Mouse (Mus musculus) lung, embryonic 14.5 days (tissue): ENCODE measurements around the gene Babam2. TPM values are rescaled to one million over a fixed set of nuclear protein-coding genes. Genes with fewer than 3 reads are reported as not detected.

ENCODE experiments used
- ATAC-seq: fragments of 200-750 bp; cut with Nextera tagmentation; 2 replicates; pipeline ENCODE4 v1.8.0; 2017; ENCODE audit warnings: mild to moderate bottlenecking, moderate TSS enrichment, moderate library complexity; ENCODE audit not compliant: insufficient read depth
- DNase-seq: peaks from one replicate; pipeline ENCODE4 v3.0.0-alpha.2; 2015
- H3K27ac ChIP-seq: fragments of 300-500 bp; sonication (generic); 2 replicates; pipeline ENCODE4 v1.5.1; 2014; ENCODE audit warnings: low read depth, mild to moderate bottlenecking, moderate library complexity
- H3K27me3 ChIP-seq: fragments of 300-500 bp; sonication (generic); 2 replicates; pipeline ENCODE4 v1.6.1; 2014; ENCODE audit warnings: low read length, control low read depth; ENCODE audit not compliant: insufficient read depth
- H3K36me3 ChIP-seq: fragments of 300-500 bp; sonication (generic); 2 replicates; pipeline ENCODE4 v1.6.1; 2014; ENCODE audit warnings: control low read depth; ENCODE audit not compliant: insufficient read depth
- H3K4me1 ChIP-seq: fragments of 300-500 bp; sonication (generic); 2 replicates; pipeline ENCODE4 v1.6.1; 2014; ENCODE audit warnings: antibody characterized with exemption, control low read depth; ENCODE audit not compliant: insufficient read depth
- H3K4me2 ChIP-seq: fragments of 300-500 bp; sonication (generic); 2 replicates; pipeline ENCODE4 v1.6.1; 2014; ENCODE audit warnings: mild to moderate bottlenecking
- H3K4me3 ChIP-seq: fragments of 300-500 bp; sonication (generic); 2 replicates; pipeline ENCODE4 v1.5.1; 2014; ENCODE audit warnings: low read depth, low read length
- H3K9ac ChIP-seq: fragments of 300-500 bp; sonication (generic); 2 replicates; pipeline ENCODE4 v1.6.1; 2014
- H3K9me3 ChIP-seq: fragments of 300-500 bp; sonication (generic); 2 replicates; pipeline ENCODE4 v1.6.1; 2016; ENCODE audit warnings: low read depth, low read length, control low read depth
- CTCF ChIP-seq: IDR thresholded peaks from 2 replicates; pipeline ENCODE4 v1.5.1; 2016; ENCODE audit warnings: antibody characterized with exemption, low read depth
- WGBS: fragments of 180-500 bp; shearing (Covaris S2); extraction: QIAGEN DNeasy Blood & Tissue Kit; methylation state at CpG from one replicate; pipeline ENCODE4 v1.1.7; 2014; 5-methylcytosine and 5-hydroxymethylcytosine counted together
- polyA plus RNA-seq: library from polyadenylated mRNA; unstranded; fragments of >200 nt; fragmentation: Nextera tagmentation; extraction: Ambion mirVana; gene quantifications from 2 replicates; pipeline ENCODE4 v1.2.1, GENCODE M21; 2014

Gene Babam2
- polyA plus RNA-seq, 1 experiment from 2014 or later, result 39.2 TPM

- Histone ChIP-seq H3K27me3 (no peaks in the 10 kb centered on the region), H3K9me3 (no peaks in the 10 kb centered on the region), H3K27ac (peak overlapping the region; percentile 91), H3K4me3 (peak overlapping the region; percentile 76), H3K4me2 (peak overlapping the region; percentile 84), H3K4me1 (0 out of 2 replicates have a peak, but pooled peaks cover 3% of the 10 kb centered on the region), H3K36me3 (no peaks in the 10 kb centered on the region), H3K9ac (peak overlapping the region; percentile 87)
- 3% methylated on average over 16 of the region's 16 CpGs for WGBS
- ATAC-seq, result peak; percentile 79
- DNase-seq, result peak; percentile 91
- no peak for TF ChIP-seq CTCF
Observed at GRCm38 (mm10) chr5:31698297-31698726, 828 bp downstream of the Babam2 start.

DNA sequence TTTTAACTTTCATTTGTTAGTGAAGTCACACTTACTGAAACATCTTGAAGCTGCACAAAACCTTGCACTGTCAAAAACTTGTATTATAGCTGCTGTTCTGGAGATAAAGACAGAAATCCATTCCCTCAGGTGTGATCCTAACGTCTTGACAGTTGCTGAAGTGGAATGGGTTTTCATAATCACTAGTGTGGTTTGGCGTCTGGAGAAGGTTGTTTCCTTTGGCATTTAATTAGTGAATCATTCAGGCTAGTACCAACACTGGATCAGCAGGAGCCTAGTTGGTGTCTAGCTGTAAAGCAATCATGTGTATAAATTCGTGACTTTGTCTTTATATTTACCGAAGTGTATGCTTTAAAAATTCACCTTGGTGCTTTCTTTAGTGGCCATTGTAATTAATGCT lies 1.4 kb downstream of the Babam2 start:
- no peaks in the 10 kb centered on the region for H3K9me3 ChIP-seq
- H3K36me3 ChIP-seq, result no peaks in the 10 kb centered on the region
- H3K9ac ChIP-seq, result no peak overlapping the region
- no peak for TF ChIP-seq CTCF
- ATAC-seq (no peak), DNase-seq (no peak)
- H3K27ac ChIP-seq, result peak overlapping the region; percentile 91; the same call in 1 of the 2 replicates
- 0 out of 2 replicates have a peak, but pooled peaks cover 3% of the 10 kb centered on the region for H3K4me1 ChIP-seq
- H3K4me2 ChIP-seq, result peak overlapping the region; percentile 84
- 47% methylated on average over 4 of the region's 4 CpGs for WGBS
- H3K4me3 ChIP-seq, result peak overlapping the region; percentile 76; the same call in 1 of the 2 replicates
- H3K27me3 ChIP-seq, result no peaks in the 10 kb centered on the region

DNA sequence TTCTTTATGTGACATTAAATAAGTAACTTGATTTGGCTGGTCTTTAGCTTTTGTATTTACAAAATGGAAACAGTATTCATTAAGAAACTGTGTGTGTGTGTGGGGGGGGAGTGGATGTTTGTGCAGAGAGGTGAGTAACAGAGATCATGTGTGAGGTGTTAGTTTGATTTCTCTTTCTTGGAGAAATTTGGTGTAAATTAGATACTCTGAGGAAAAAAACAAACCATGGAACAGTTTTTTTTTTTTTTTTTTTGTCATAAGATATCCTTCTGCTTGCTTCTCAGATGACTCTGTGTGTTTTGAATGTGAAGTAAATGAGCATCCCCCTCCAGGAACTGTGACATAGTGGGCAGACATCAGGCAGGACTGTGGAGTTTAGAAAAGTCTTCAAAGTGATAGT lies 1.9 kb downstream of the Babam2 start:
- Histone ChIP-seq H3K4me2 (no peak overlapping the region), H3K4me1 (0 out of 2 replicates have a peak, but pooled peaks cover 3% of the 10 kb centered on the region), H3K4me3 (no peak overlapping the region), H3K27ac (no peak overlapping the region), H3K27me3 (no peaks in the 10 kb centered on the region), H3K9me3 (no peaks in the 10 kb centered on the region), H3K9ac (no peak overlapping the region), H3K36me3 (no peaks in the 10 kb centered on the region)
- no peak for TF ChIP-seq CTCF
- ATAC-seq (no peak), DNase-seq (no peak)

- no peak for DNase-seq
- Histone ChIP-seq H3K4me1 (no peaks in the 10 kb centered on the region), H3K36me3 (no peaks in the 10 kb centered on the region), H3K4me3 (no peak overlapping the region), H3K27me3 (no peaks in the 10 kb centered on the region), H3K9me3 (no peaks in the 10 kb centered on the region), H3K9ac (no peak overlapping the region), H3K4me2 (no peak overlapping the region), H3K27ac (no peak overlapping the region)
- ATAC-seq, result no peak
- 77% methylated on average over 5 of the region's 5 CpGs for WGBS
- no peak for TF ChIP-seq CTCF
Observed at GRCm38 (mm10) chr5:31704971-31705370, 7.5 kb downstream of the Babam2 start.

DNA sequence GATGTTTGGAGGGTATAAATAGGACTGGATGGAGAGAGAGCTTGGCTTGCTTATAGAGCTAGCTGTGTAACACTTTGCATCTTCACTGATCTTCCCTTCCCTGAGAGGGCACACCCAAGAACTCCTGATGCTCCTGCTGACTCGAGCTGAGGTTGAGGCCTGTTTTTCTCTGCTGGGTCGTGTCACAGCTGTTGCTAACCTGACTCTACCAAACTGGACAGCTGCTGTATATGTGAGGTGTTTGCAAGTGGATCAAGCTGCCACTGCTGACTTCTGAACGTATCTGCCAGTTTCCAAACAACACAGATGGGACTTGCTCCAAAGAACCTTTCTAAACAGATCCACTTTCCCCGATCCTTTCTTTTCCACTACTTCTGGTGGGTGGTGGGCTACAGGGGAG lies 9.3 kb downstream of the Babam2 start:
- H3K36me3 ChIP-seq, result no peaks in the 10 kb centered on the region
- H3K27ac ChIP-seq, result no peak overlapping the region
- no peak for TF ChIP-seq CTCF
- no peaks in the 10 kb centered on the region for H3K4me1 ChIP-seq
- H3K27me3 ChIP-seq, result no peaks in the 10 kb centered on the region
- no peak for ATAC-seq
- no peaks in the 10 kb centered on the region for H3K9me3 ChIP-seq
- no peak overlapping the region for H3K4me3 ChIP-seq
- DNase-seq, result no peak
- H3K9ac ChIP-seq, result no peak overlapping the region
- WGBS, result 60% methylated on average over 4 of the region's 4 CpGs
- no peak overlapping the region for H3K4me2 ChIP-seq

DNA sequence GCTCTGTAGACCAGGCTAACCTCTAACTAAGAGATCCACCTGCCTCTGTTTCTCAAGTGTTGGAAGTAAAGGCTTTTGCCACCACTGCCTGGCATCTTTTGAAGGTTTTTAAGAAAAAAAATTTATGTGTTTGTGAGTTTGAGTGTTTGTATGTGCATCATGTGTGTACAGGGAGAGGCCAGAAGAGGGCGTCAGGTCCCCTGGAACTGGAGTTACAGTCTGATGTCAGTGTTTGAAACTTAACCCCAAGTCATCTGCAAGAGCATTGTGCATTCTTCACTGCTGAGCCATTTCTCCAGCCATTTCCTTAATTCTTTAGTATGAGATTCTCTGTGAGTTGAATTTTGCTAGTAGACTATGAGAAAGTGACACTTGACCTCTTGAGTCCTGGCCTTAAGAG lies 11.9 kb downstream of the Babam2 start:
- H3K27ac ChIP-seq, result no peak overlapping the region
- 80% methylated on average over 1 of the region's 1 CpGs for WGBS
- H3K4me1 ChIP-seq, result no peaks in the 10 kb centered on the region
- H3K27me3 ChIP-seq, result no peaks in the 10 kb centered on the region
- H3K9me3 ChIP-seq, result no peaks in the 10 kb centered on the region
- no peaks in the 10 kb centered on the region for H3K36me3 ChIP-seq
- no peak overlapping the region for H3K4me2 ChIP-seq
- ATAC-seq (no peak), DNase-seq (no peak)
- no peak overlapping the region for H3K9ac ChIP-seq
- no peak overlapping the region for H3K4me3 ChIP-seq
- 0 out of 2 replicates have a peak, but pooled peaks have one; percentile 7 for TF ChIP-seq CTCF

- Histone ChIP-seq H3K27me3 (no peaks in the 10 kb centered on the region), H3K9ac (no peak overlapping the region), H3K9me3 (no peaks in the 10 kb centered on the region), H3K4me2 (no peak overlapping the region), H3K27ac (peak overlapping the region; percentile 93), H3K4me3 (no peak overlapping the region), H3K36me3 (no peaks in the 10 kb centered on the region), H3K4me1 (no peaks in the 10 kb centered on the region; the same call in 1 of the 2 replicates)
- ATAC-seq, result peak; percentile 65
- WGBS, result 68% methylated on average over 2 of the region's 2 CpGs
- peak; percentile 54 for DNase-seq
- no peak for TF ChIP-seq CTCF
Observed at GRCm38 (mm10) chr5:31713280-31713711, 15.8 kb downstream of the Babam2 start.
